Mouse (Mus musculus) embryonic fibroblast, embryonic 13.5 days (primary cell): ENCODE results near the gene Cacnb4.

ENCODE experiments used
- CTCF ChIP-seq: IDR thresholded peaks from 2 replicates; pipeline ENCODE4 v1.5.1; 2011; ENCODE audit warnings: mild to moderate bottlenecking, control low read depth, low read length, moderate library complexity, borderline replicate concordance; ENCODE audit not compliant: insufficient read depth
- POLR2A ChIP-seq: IDR thresholded peaks from 2 replicates; pipeline ENCODE4 v1.6.1; 2011; ENCODE audit warnings: low read depth, mild to moderate bottlenecking, control low read depth, low read length, moderate library complexity

DNA sequence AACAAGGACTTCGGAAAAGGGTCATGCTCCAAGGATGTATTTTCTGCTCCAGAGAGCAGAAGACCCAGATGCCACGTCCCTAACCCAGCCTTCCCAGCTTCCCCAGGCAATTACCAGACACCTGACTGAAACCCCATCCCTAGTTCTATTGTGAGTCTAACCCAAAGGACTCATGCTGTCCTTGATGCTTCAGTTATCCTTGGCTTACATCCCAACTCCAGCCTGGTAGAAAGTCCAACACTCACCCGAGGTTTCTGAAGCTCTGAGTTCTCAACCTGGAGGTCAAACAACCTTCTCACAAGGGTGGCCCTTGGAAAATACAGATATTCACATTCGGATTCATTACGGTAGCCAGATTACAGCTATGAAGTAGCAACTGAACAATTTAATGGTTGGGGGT, 40.6 kb downstream of the Cacnb4 start:
- TF ChIP-seq POLR2A (no peak), CTCF (no peak)
